Mouse (Mus musculus) gastrocnemius, adult 2 months (tissue): Measurements from ENCODE around the gene Daglb. TPM values are rescaled to one million over a fixed set of nuclear protein-coding genes. Genes with fewer than 3 reads are reported as not detected.

ENCODE experiments used
- DNase-seq: peaks from one replicate; pipeline ENCODE4 v3.0.0; 2022
- H3K27ac ChIP-seq: fragments of 200-600 bp; 2 replicates; pipeline ENCODE4 v1.8.1; 2022; ENCODE audit warnings: mild to moderate bottlenecking
- H3K4me3 ChIP-seq: fragments of 200-600 bp; 2 replicates; pipeline ENCODE4 v1.8.1; 2022; ENCODE audit warnings: mild to moderate bottlenecking, moderate library complexity
- CTCF ChIP-seq: fragments of 200-600 bp; IDR thresholded peaks from 2 replicates; pipeline ENCODE4 v1.8.1; 2022; ENCODE audit warnings: antibody characterized with exemption, mild to moderate bottlenecking, moderate library complexity
- intact Hi-C: fragments of 180-260 bp; cut with DNase I; formaldehyde crosslinking; loops from one replicate; pipeline ENCODE4 v1.15.1; 2025
- long read RNA-seq, 2 experiments: library from polyadenylated mRNA; stranded (forward); transcript quantifications; one replicate each; pipeline ENCODE4 v2.0.0; 2021
- total RNA-seq, 2 experiments: library from RNA; stranded (reverse); gene quantifications; 2 replicates each; pipeline ENCODE4 v1.2.3; 2021

Daglb gene
- 1 to 10 TPM; 8.0 to 10.0 TPM for total RNA-seq
- long read RNA-seq, experiment 1, full-length matches to known transcripts = 17 of 25 reads
- long read RNA-seq, experiment 1, partial matches to known transcripts = 4 of 25 reads
- long read RNA-seq, experiment 1, other reads (novel, unspliced or antisense) = 4 of 25 reads
- long read RNA-seq, experiment 2, full-length matches to known transcripts = 24 of 28 reads
- long read RNA-seq, experiment 2, partial matches to known transcripts = 3 of 28 reads
- long read RNA-seq, experiment 2, other reads (novel, unspliced or antisense) = 1 of 28 reads

GRCm38 (mm10) chr5:143464100-143464756 lies at the start of gene Daglb:
Gene Daglb (plus strand): TSS chr5:143464584.
- DNase-seq = peak; percentile 94
- TF ChIP-seq CTCF = no peak
- intact Hi-C loops = no loop called here
- peak within 1 kb of the TSS; percentile 97 for H3K4me3 ChIP-seq
- H3K27ac ChIP-seq = peak within 1 kb of the TSS; percentile 87

GRCm38 (mm10) chr5:143421484-143421883 lies 42.9 kb upstream of the Daglb start:
- Histone ChIP-seq H3K27ac (no peak overlapping the region), H3K4me3 (no peak overlapping the region)
- no peak for TF ChIP-seq CTCF
- DNase-seq = no peak
- intact Hi-C loops = loop anchor here (5.0 kb wide), 2 partner anchors 44 to 89 kb away; no protein-coding TSS in a partner anchor

GRCm38 (mm10) chr5:143422990-143423389 lies 41.4 kb upstream of the Daglb start:
- 0 out of 2 replicates have a peak, but pooled peaks have one; percentile 12 for TF ChIP-seq CTCF
- DNase-seq = no peak
- H3K4me3 ChIP-seq = no peak overlapping the region
- H3K27ac ChIP-seq = no peak overlapping the region
- intact Hi-C loops = loop anchor here (5.0 kb wide), 2 partner anchors 46 to 91 kb away; no protein-coding TSS in a partner anchor

GRCm38 (mm10) chr5:143423899-143424519 lies 40.4 kb upstream of the Daglb start:
- TF ChIP-seq CTCF = peak; percentile 92
- intact Hi-C loops = loop anchor here (5.0 kb wide), 2 partner anchors 47 to 92 kb away; no protein-coding TSS in a partner anchor
- H3K4me3 ChIP-seq = no peak overlapping the region
- H3K27ac ChIP-seq = no peak overlapping the region
- DNase-seq = peak; percentile 64

GRCm38 (mm10) chr5:143434421-143434820 lies 30.0 kb upstream of the Daglb start:
- peak; percentile 70 for TF ChIP-seq CTCF
- peak; percentile 77 for DNase-seq
- intact Hi-C loops = no loop called here
- Histone ChIP-seq H3K4me3 (no peak overlapping the region), H3K27ac (no peak overlapping the region)

- intact Hi-C loops = no loop called here
- DNase-seq = no peak
- no peak overlapping the region for H3K4me3 ChIP-seq
- H3K27ac ChIP-seq = no peak overlapping the region
- no peak for TF ChIP-seq CTCF
These were observed 23.1 kb upstream of the Daglb start for GRCm38 (mm10) chr5:143441298-143441697.

- no peak for TF ChIP-seq CTCF
- Histone ChIP-seq H3K27ac (no peak overlapping the region), H3K4me3 (no peak overlapping the region)
- no peak for DNase-seq
- intact Hi-C loops = no loop called here
These were observed 22.6 kb upstream of the Daglb start for GRCm38 (mm10) chr5:143441753-143442152.

GRCm38 (mm10) chr5:143463671-143464070 lies 713 bp upstream of the Daglb start:
- DNase-seq = no peak
- no peak for TF ChIP-seq CTCF
- Histone ChIP-seq H3K4me3 (peak overlapping the region; percentile 97), H3K27ac (peak overlapping the region; percentile 87)
- intact Hi-C loops = no loop called here

- TF ChIP-seq CTCF = no peak
- peak overlapping the region; percentile 87 for H3K27ac ChIP-seq
- intact Hi-C loops = no loop called here
These were observed 354 bp downstream of the Daglb start for GRCm38 (mm10) chr5:143464757-143465118.

GRCm38 (mm10) chr5:143465156-143466085 lies 1.0 kb downstream of the Daglb start:
- no peak for TF ChIP-seq CTCF
- H3K27ac ChIP-seq = peak overlapping the region; percentile 87

More at GRCm38 (mm10) chr5:143464757-143465118, 354 bp downstream of the Daglb start:
- DNase-seq = no peak
- peak overlapping the region; percentile 97 for H3K4me3 ChIP-seq

GRCm38 (mm10) chr5:143466891-143467669 lies 2.7 kb downstream of the Daglb start:
- no peak overlapping the region for H3K4me3 ChIP-seq
- DNase-seq = no peak
- no peak overlapping the region for H3K27ac ChIP-seq
- intact Hi-C loops = no loop called here
- TF ChIP-seq CTCF = no peak

More at GRCm38 (mm10) chr5:143465156-143466085, 1.0 kb downstream of the Daglb start:
- intact Hi-C loops = no loop called here
- peak overlapping the region; percentile 97 for H3K4me3 ChIP-seq
- no peak for DNase-seq
